Mouse (Mus musculus) G1E (cell line): ENCODE data around the gene Olfr508. TPM values are rescaled to one million over a fixed set of nuclear protein-coding genes. Genes with fewer than 3 reads are reported as not detected.

ENCODE experiments used
- ATAC-seq: 2 replicates; pipeline ENCODE4 v1.8.0; 2016; ENCODE audit warnings: mild to moderate bottlenecking; ENCODE audit not compliant: insufficient number of reproducible peaks, poor library complexity, low FRiP score, severe bottlenecking; ENCODE audit errors: extremely low read depth
- DNase-seq: peaks from one replicate; pipeline ENCODE4 v3.0.0; 2012; ENCODE audit warnings: low spot score
- H3K27me3 ChIP-seq: 2 replicates; pipeline ENCODE4 v1.6.1; 2012; ENCODE audit warnings: mild to moderate bottlenecking, low read length, inconsistent platforms; ENCODE audit not compliant: insufficient read depth
- H3K36me3 ChIP-seq: replicated peaks from 2 replicates; pipeline ENCODE3; 2012; ENCODE audit warnings: mild to moderate bottlenecking, inconsistent platforms
- H3K4me1 ChIP-seq: 2 replicates; pipeline ENCODE4 v1.6.1; 2012; ENCODE audit warnings: low read depth, low read length, inconsistent platforms, mixed read lengths; ENCODE audit not compliant: insufficient read depth
- H3K4me3 ChIP-seq: 2 replicates; pipeline ENCODE4 v1.5.1; 2012; ENCODE audit warnings: low read depth, mild to moderate bottlenecking, inconsistent platforms, low read length, moderate library complexity, mixed read lengths
- H3K9me3 ChIP-seq: replicated peaks from 2 replicates; pipeline ENCODE4 v1.6.1; 2012; ENCODE audit warnings: inconsistent platforms
- CTCF ChIP-seq: IDR thresholded peaks from 2 replicates; pipeline ENCODE4 v1.5.1; 2012; ENCODE audit warnings: low read depth, low read length, inconsistent platforms, mixed read lengths
- GATA1 ChIP-seq: IDR thresholded peaks from 2 replicates; pipeline ENCODE4 v1.6.1; 2012; ENCODE audit warnings: borderline replicate concordance, low read length, inconsistent platforms, mixed read lengths
- GATA2 ChIP-seq: IDR thresholded peaks from 2 replicates; pipeline ENCODE4 v1.6.1; 2012; ENCODE audit warnings: low read depth, low read length, inconsistent platforms, borderline replicate concordance
- POLR2AphosphoS5 ChIP-seq: IDR thresholded peaks from 2 replicates; pipeline ENCODE4 v1.6.1; 2012; ENCODE audit warnings: low read depth, low read length, inconsistent platforms; ENCODE audit not compliant: insufficient replicate concordance
- TAL1 ChIP-seq: conservative IDR thresholded peaks from 2 replicates; pipeline ENCODE4 v1.6.1; 2012; ENCODE audit warnings: low read depth, low read length, inconsistent platforms, mixed read lengths
- polyA plus RNA-seq: library from polyadenylated mRNA; stranded (reverse); fragments of >175 nt; gene quantifications from 2 replicates; pipeline ENCODE4 v1.2.3, GENCODE M21; 2012
- total RNA-seq, 2 experiments: library from RNA; stranded (forward) in 1 of 2; stranded (reverse) in 1 of 2; fragments of 200-1000 nt in 1 of 2; fragments of >200 nt in 1 of 2; fragmentation: Nextera tagmentation in 1 of 2; gene quantifications; 2 replicates each; pipeline ENCODE4 v1.2.3; 2014 to 2017

Gene Olfr508
- total and polyA plus RNA-seq, 3 experiments: 0.05 TPM; not detected in 2

- no peak for TF ChIP-seq GATA1
- no peak for TF ChIP-seq GATA2
- TF ChIP-seq CTCF: no peak
- no peak for TF ChIP-seq TAL1
- no peak for TF ChIP-seq POLR2AphosphoS5
Observed at GRCm38 (mm10) chr7:108651806-108652205, 22.0 kb downstream of the Olfr508 start, which contains the start of gene Olfr509. Olfr509 (minus strand) TSS chr7:108651906.

GRCm38 (mm10) chr7:108662419-108662818 lies 32.6 kb downstream of the Olfr508 start:
- TF ChIP-seq POLR2AphosphoS5 (no peak), GATA2 (no peak), TAL1 (no peak), CTCF (no peak), GATA1 (no peak)
- no peaks in the 10 kb centered on the region for H3K36me3 ChIP-seq
- no peaks in the 10 kb centered on the region; the same call in 1 of the 2 replicates for H3K9me3 ChIP-seq
- no peak overlapping the region for H3K4me3 ChIP-seq
- no peak for DNase-seq
- no peaks in the 10 kb centered on the region for H3K4me1 ChIP-seq
- no peaks in the 10 kb centered on the region for H3K27me3 ChIP-seq
- ATAC-seq: no peak

More at GRCm38 (mm10) chr7:108651806-108652205, 22.0 kb downstream of the Olfr508 start, which contains the start of gene Olfr509:
- H3K27me3 ChIP-seq: no peaks in the 10 kb centered on the region
- no peaks in the 10 kb centered on the region for H3K9me3 ChIP-seq
- DNase-seq (no peak), ATAC-seq (no peak)
- H3K36me3 ChIP-seq: no peaks in the 10 kb centered on the region
- no peak within 1 kb of the TSS for H3K4me3 ChIP-seq
- no peaks in the 10 kb centered on the region for H3K4me1 ChIP-seq

- ATAC-seq (no peak), DNase-seq (no peak)
- H3K27me3 ChIP-seq: no peaks in the 10 kb centered on the region
- H3K36me3 ChIP-seq: no peaks in the 10 kb centered on the region
- H3K4me1 ChIP-seq: no peaks in the 10 kb centered on the region
- H3K9me3 ChIP-seq: no peaks in the 10 kb centered on the region
- no peak for TF ChIP-seq CTCF
- no peak for TF ChIP-seq GATA2
- TF ChIP-seq TAL1: no peak
- no peak for TF ChIP-seq GATA1
- TF ChIP-seq POLR2AphosphoS5: no peak
- H3K4me3 ChIP-seq: no peak within 1 kb of the TSS
Observed at GRCm38 (mm10) chr7:108666118-108666517, 36.3 kb downstream of the Olfr508 start, which contains the start of gene Olfr510. Olfr510 (plus strand) TSS chr7:108666418.

- Histone ChIP-seq H3K4me3 (no peak overlapping the region), H3K9me3 (no peaks in the 10 kb centered on the region), H3K4me1 (no peaks in the 10 kb centered on the region), H3K36me3 (no peaks in the 10 kb centered on the region), H3K27me3 (no peaks in the 10 kb centered on the region)
- ATAC-seq (no peak), DNase-seq (no peak)
- TF ChIP-seq GATA2 (no peak), GATA1 (no peak), TAL1 (no peak), POLR2AphosphoS5 (no peak), CTCF (no peak)
Observed at GRCm38 (mm10) chr7:108671058-108671457, 41.3 kb downstream of the Olfr508 start.

- Histone ChIP-seq H3K27me3 (no peaks in the 10 kb centered on the region), H3K4me3 (no peak overlapping the region), H3K9me3 (peaks cover 8% of the 10 kb centered on the region), H3K36me3 (no peaks in the 10 kb centered on the region), H3K4me1 (no peaks in the 10 kb centered on the region)
- DNase-seq (no peak), ATAC-seq (no peak)
- no peak for TF ChIP-seq TAL1
- TF ChIP-seq CTCF: no peak
- no peak for TF ChIP-seq GATA1
- no peak for TF ChIP-seq GATA2
- TF ChIP-seq POLR2AphosphoS5: no peak
Observed at GRCm38 (mm10) chr7:108678886-108679285, 49.1 kb downstream of the Olfr508 start.

Other genes with a start within 250 kb of the Olfr508 start
- not detected in 2 replicates for gene Olfr495, start 236.8 kb upstream of the Olfr508 start, total RNA-seq (2014; fragmentation: Nextera tagmentation)
- gene Olfr495, start 236.8 kb upstream of the Olfr508 start, total RNA-seq (2017): 0.12 and 0.16 TPM in 2 replicates
- not detected in 2 replicates for gene Olfr495, start 236.8 kb upstream of the Olfr508 start, polyA plus RNA-seq
- not detected in 2 replicates for gene Olfr497, start 209.6 kb upstream of the Olfr508 start, total RNA-seq (2014; fragmentation: Nextera tagmentation)
- gene Olfr497, start 209.6 kb upstream of the Olfr508 start, total RNA-seq (2017): 0.05 and 0.12 TPM in 2 replicates
- gene Olfr497, start 209.6 kb upstream of the Olfr508 start, polyA plus RNA-seq: not detected in 2 replicates
- gene Olfr498, start 164.7 kb upstream of the Olfr508 start, total RNA-seq (2014; fragmentation: Nextera tagmentation): not detected in 2 replicates
- gene Olfr498, start 164.7 kb upstream of the Olfr508 start, total RNA-seq (2017): 0.27 TPM in 1 of 2 replicates, not detected in the other
- gene Olfr498, start 164.7 kb upstream of the Olfr508 start, polyA plus RNA-seq: not detected in 2 replicates
- gene Olfr502, start 104.9 kb upstream of the Olfr508 start, total RNA-seq (2014; fragmentation: Nextera tagmentation): not detected in 2 replicates
- 0.16 TPM in 1 of 2 replicates, not detected in the other for gene Olfr502, start 104.9 kb upstream of the Olfr508 start, total RNA-seq (2017)
- not detected in 2 replicates for gene Olfr502, start 104.9 kb upstream of the Olfr508 start, polyA plus RNA-seq
- not detected in 2 replicates for gene Olfr503, start 85.5 kb upstream of the Olfr508 start, total RNA-seq (2014; fragmentation: Nextera tagmentation)
- gene Olfr503, start 85.5 kb upstream of the Olfr508 start, total RNA-seq (2017): 0.46 TPM in 1 of 2 replicates, not detected in the other
- not detected in 2 replicates for gene Olfr503, start 85.5 kb upstream of the Olfr508 start, polyA plus RNA-seq
- gene Olfr504, start 64.2 kb upstream of the Olfr508 start, total RNA-seq (2014; fragmentation: Nextera tagmentation): not detected in 2 replicates
- gene Olfr504, start 64.2 kb upstream of the Olfr508 start, total RNA-seq (2017): not detected in 2 replicates
- gene Olfr504, start 64.2 kb upstream of the Olfr508 start, polyA plus RNA-seq: not detected in 2 replicates
- gene Olfr506, start 19.2 kb upstream of the Olfr508 start, total RNA-seq (2014; fragmentation: Nextera tagmentation): not detected in 2 replicates
- 0.16 TPM in 1 of 2 replicates, not detected in the other for gene Olfr506, start 19.2 kb upstream of the Olfr508 start, total RNA-seq (2017)
- not detected in 2 replicates for gene Olfr506, start 19.2 kb upstream of the Olfr508 start, polyA plus RNA-seq
- gene Olfr507, start 8.2 kb upstream of the Olfr508 start, total RNA-seq (2014; fragmentation: Nextera tagmentation): not detected in 2 replicates
- 0.12 and 0.22 TPM in 2 replicates for gene Olfr507, start 8.2 kb upstream of the Olfr508 start, total RNA-seq (2017)
- not detected in 2 replicates for gene Olfr507, start 8.2 kb upstream of the Olfr508 start, polyA plus RNA-seq
- gene Olfr509, start 21.9 kb downstream of the Olfr508 start, total RNA-seq (2014; fragmentation: Nextera tagmentation): not detected in 2 replicates
- gene Olfr509, start 21.9 kb downstream of the Olfr508 start, total RNA-seq (2017): 0.11 and 0.17 TPM in 2 replicates
- not detected in 2 replicates for gene Olfr509, start 21.9 kb downstream of the Olfr508 start, polyA plus RNA-seq
- gene Olfr510, start 36.4 kb downstream of the Olfr508 start, total RNA-seq (2014; fragmentation: Nextera tagmentation): not detected in 2 replicates
- 0.06 and 0.11 TPM in 2 replicates for gene Olfr510, start 36.4 kb downstream of the Olfr508 start, total RNA-seq (2017)
- not detected in 2 replicates for gene Olfr510, start 36.4 kb downstream of the Olfr508 start, polyA plus RNA-seq
- gene Olfr512, start 83.3 kb downstream of the Olfr508 start, total RNA-seq (2014; fragmentation: Nextera tagmentation): not detected in 2 replicates
- 0.33 TPM in 1 of 2 replicates, not detected in the other for gene Olfr512, start 83.3 kb downstream of the Olfr508 start, total RNA-seq (2017)
- gene Olfr512, start 83.3 kb downstream of the Olfr508 start, polyA plus RNA-seq: not detected in 2 replicates
- not detected in 2 replicates for gene Olfr513, start 121.0 kb downstream of the Olfr508 start, total RNA-seq (2014; fragmentation: Nextera tagmentation)
- not detected in 2 replicates for gene Olfr513, start 121.0 kb downstream of the Olfr508 start, total RNA-seq (2017)
- gene Olfr513, start 121.0 kb downstream of the Olfr508 start, polyA plus RNA-seq: not detected in 2 replicates
- not detected in 2 replicates for gene Olfr514, start 196.0 kb downstream of the Olfr508 start, total RNA-seq (2014; fragmentation: Nextera tagmentation)
- not detected in 2 replicates for gene Olfr514, start 196.0 kb downstream of the Olfr508 start, total RNA-seq (2017)
- not detected in 2 replicates for gene Olfr514, start 196.0 kb downstream of the Olfr508 start, polyA plus RNA-seq
- gene Olfr516, start 220.5 kb downstream of the Olfr508 start, total RNA-seq (2014; fragmentation: Nextera tagmentation): not detected in 2 replicates
- 0.05 and 0.12 TPM in 2 replicates for gene Olfr516, start 220.5 kb downstream of the Olfr508 start, total RNA-seq (2017)
- gene Olfr516, start 220.5 kb downstream of the Olfr508 start, polyA plus RNA-seq: not detected in 2 replicates
- gene Olfr517, start 242.4 kb downstream of the Olfr508 start, total RNA-seq (2014; fragmentation: Nextera tagmentation): not detected in 2 replicates
- 0.05 TPM in 1 of 2 replicates, not detected in the other for gene Olfr517, start 242.4 kb downstream of the Olfr508 start, total RNA-seq (2017)
- not detected in 2 replicates for gene Olfr517, start 242.4 kb downstream of the Olfr508 start, polyA plus RNA-seq